Mouse (Mus musculus): ENCODE data around the gene Mgst1.
A peak's percentile ranks its signal among the peaks of the same experiment; 100 is the strongest.

Gene Mgst1

DNA sequence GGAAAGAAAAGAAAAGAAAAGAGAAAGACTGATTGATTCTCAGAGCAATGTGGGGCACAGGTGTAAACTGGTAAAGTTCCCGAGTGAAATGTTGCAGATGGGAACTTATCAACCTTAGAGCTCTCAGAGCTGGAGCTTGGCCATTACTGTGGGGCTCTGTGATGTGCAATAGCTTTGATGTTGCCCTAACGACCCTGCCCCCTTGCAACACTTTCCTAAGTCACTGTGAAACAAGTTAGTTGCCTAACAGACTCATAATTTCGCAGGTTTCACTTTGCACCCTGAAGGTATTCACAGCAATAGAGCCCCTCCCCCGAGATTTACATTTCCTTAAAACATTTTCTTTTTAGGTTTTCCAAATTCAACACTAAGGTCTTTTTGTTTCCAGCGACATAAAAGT lies at the start of gene Mgst1:
TSS of gene Mgst1 (plus strand) at position 387 of the 400 bp plus-strand sequence.
- no peak for DNase-seq (ENCODE audit: low spot score in 2 of 2)

DNA sequence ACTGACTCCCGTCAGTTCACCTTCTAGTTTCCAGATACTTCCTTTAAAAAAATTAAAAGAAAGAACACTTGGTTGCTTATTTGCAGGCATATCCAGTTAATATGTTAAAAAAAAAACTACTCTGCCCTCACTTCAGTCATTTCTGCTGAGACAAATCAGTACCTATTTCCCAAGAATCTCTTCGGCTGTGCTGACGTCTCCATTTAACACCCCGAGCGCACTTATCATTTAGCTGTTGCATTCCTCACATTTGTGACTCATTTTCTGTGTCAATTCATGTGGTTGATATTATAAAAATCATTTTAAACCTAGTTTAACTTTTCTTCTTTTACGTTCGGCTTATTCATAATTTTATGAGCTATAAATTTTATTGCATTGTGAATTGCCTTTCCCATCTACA lies 47.7 kb upstream of the Mgst1 start:
- no peak for DNase-seq (ENCODE audit: low spot score in 2 of 2)

GRCm38 (mm10) chr6:138095060-138095459 lies 45.1 kb upstream of the Mgst1 start:
- DNase-seq (ENCODE audit: low spot score in 2 of 2) = no peak

GRCm38 (mm10) chr6:138099646-138100045 lies 40.5 kb upstream of the Mgst1 start:
- DNase-seq (ENCODE audit: low spot score in 2 of 2) = no peak

- no peak for DNase-seq (ENCODE audit: low spot score in 2 of 2)
Measured at GRCm38 (mm10) chr6:138101843-138102242, 38.3 kb upstream of the Mgst1 start.

DNA sequence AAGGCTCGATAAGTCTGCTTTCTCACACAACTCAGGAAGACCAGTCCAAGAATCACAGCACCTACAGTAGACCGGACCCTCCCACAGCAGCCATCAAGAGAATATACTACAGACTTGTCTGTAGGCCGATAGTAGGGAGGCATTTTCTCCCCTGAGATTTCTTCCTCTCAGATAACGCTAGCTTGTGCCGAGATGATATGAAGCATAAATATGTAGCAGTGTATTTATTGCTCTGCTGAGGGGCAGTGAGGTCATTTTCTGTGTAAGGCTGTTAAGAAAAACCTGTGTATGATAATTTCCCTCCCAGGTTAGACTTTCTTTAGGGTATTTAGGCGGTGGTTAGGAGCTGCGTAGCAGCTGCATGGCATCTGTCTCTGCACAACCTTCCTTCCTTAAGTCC lies 37.2 kb upstream of the Mgst1 start:
- no peak for DNase-seq (ENCODE audit: low spot score in 2 of 2)

DNA sequence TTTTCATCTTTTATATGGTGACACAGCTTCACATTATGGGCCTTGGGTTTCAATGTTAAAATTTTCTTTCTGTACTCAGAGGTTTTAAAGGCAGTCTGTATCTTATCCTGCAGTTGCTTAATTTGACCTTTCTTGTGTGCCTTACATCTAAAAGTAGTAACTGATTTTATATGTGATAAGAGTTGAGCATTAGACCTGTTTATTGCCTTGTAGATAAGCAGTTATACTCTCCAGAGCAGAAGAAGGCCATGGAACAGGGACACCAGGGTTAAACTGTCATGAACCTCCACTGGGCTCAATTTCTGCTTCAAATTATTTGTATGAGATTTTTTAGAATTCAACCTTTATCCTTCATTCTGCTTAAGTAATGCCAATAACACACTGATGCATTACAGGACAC lies 35.6 kb upstream of the Mgst1 start:
- DNase-seq (ENCODE audit: low spot score in 2 of 2) = no peak

- no peak for DNase-seq (ENCODE audit: low spot score in 2 of 2)
Measured at GRCm38 (mm10) chr6:138117496-138117895, 22.6 kb upstream of the Mgst1 start.

GRCm38 (mm10) chr6:138128392-138129335 lies 11.5 kb upstream of the Mgst1 start:
- DNase-seq (ENCODE audit: low spot score in 2 of 2) = no peak

DNA sequence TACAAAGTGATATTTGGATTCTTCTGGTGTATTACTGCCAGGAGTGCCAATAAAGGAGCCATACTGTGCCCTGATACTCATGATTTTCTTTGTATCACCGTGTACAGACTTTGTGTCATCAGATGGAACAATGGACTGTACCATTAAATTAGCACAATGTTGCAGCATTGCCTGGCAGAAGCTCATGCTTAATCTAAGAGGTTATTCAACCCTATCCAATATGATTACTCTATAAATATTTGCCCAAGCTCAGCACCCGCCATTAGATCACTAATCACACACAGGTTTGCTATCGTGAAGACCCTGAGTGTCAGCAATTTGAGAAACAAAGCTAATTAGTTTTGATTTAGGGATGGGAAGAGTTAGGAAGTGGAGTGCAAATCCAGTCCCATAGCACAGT lies 9.6 kb upstream of the Mgst1 start:
- no peak for DNase-seq (ENCODE audit: low spot score in 2 of 2)

GRCm38 (mm10) chr6:138140336-138140735 lies 220 bp downstream of the Mgst1 start:
- peak in 1 of 2 experiments; percentile 34 for DNase-seq (ENCODE audit: low spot score in 2 of 2)

GRCm38 (mm10) chr6:138141111-138141592 lies 1.0 kb downstream of the Mgst1 start:
- DNase-seq (ENCODE audit: low spot score in 2 of 2) = peak in 1 of 2 experiments; percentile 9

- DNase-seq (ENCODE audit: low spot score in 2 of 2) = no peak
Measured at GRCm38 (mm10) chr6:138142604-138143003, 2.5 kb downstream of the Mgst1 start.

DNA sequence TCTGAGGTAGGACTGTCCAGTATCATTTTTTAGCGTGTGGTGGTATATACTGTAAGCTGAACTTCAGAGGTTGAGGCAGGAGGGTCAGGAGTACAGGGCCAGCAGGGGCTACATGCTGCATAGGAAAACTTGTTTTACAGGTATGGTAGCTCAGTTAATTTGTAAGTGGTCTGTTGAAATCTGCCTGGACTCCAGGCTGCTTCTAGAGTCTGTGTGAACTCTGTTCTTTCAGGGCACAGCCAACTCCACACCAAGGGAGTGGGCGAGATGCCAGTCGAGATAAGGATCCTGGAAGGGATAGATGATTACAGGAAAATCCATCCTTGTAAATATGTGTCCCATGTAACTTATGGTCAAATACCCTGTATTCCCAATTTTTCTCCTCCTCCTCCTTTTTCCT lies 3.3 kb downstream of the Mgst1 start:
- DNase-seq (ENCODE audit: low spot score in 2 of 2) = no peak

GRCm38 (mm10) chr6:138153111-138153510 lies 13.0 kb downstream of the Mgst1 start:
- peak; percentile 62 to 74 for DNase-seq (ENCODE audit: low spot score in 2 of 2)

GRCm38 (mm10) chr6:138163920-138164319 lies 23.8 kb downstream of the Mgst1 start:
- peak in 1 of 2 experiments; percentile 34 for DNase-seq (ENCODE audit: low spot score in 2 of 2)

DNA sequence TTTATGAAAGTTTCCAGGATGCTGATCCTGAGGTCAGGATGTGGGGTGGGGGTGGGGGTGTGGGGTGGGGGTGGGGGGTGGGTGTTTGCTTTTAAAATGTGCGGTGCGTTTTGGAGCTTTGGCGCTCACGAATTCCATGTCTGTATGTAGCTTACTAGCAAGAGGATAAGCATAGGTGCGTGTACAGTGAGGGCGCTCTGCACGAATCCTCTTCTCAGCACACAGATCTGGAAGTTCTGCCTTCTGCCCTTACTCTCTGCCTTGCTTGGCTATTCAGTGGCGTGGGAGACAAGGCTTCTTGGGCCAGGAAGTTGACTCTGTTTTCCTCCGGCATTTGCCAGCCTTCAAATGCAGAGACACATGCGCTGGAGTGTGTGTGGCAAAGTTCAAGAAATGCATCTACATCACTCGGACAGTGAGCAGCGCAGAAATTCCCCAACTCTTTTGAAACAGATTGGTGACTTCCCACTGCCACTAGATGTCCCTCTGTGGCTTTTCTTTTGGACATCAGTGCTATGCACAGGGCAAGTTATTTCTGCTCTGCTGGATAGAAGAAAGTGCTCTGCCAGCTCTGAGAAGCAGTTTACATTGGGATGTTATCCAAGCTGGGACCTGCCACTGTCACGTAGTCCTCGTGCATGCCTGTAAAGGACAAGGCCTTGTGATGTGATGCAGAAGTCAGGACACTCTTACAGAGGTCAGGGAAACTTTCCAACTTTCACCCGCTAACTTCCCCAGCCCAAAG lies 31.5 kb downstream of the Mgst1 start:
- peak in 1 of 2 experiments; percentile 41 for DNase-seq (ENCODE audit: low spot score in 2 of 2)

Measured in cerebellum, postnatal 4 days (tissue).